Mouse (Mus musculus): ENCODE measurements around the gene Fastkd1. TPM values are rescaled to one million over a fixed set of nuclear protein-coding genes. Genes with fewer than 3 reads are reported as not detected.
A peak's percentile ranks its signal among the peaks of the same experiment; 100 is the strongest.

Gene Fastkd1
- total and polyA plus RNA-seq, 3 experiments: 15.3 to 19.1 (median 18.5) TPM

GRCm38 (mm10) chr2:69644968-69645617 is 68.2 kb downstream of the Fastkd1 start:
- TF ChIP-seq JUN (IDR thresholded peaks at IDR 0.05; ENCODE audit: insufficient read depth, low read depth, low read length): no peak
- Histone ChIP-seq H3K79me2 (replicated peaks; ENCODE audit: control insufficient read depth, extremely low read depth, insufficient read depth, poor library complexity, severe bottlenecking) (no peaks in the 10 kb centered on the region), H3K36me3 (replicated peaks in 1 of 2; ENCODE audit: control insufficient read depth in 1 of 2, insufficient read depth in 1 of 2, low read length in 1 of 2) (no peaks in the 10 kb centered on the region), H3K4me2 (ENCODE audit: insufficient read depth, low read depth, poor library complexity, severe bottlenecking) (no peak overlapping the region), H3K9ac (ENCODE audit: insufficient read depth, low read depth) (no peak overlapping the region), H3K27me3 (replicated peaks) (no peaks in the 10 kb centered on the region), H3K27ac (ENCODE audit: insufficient read depth, low read depth) (no peak overlapping the region), H3K4me1 (ENCODE audit: control insufficient read depth in 1 of 2, insufficient read depth in 2 of 2) (peaks cover 2 to 15% of the 10 kb centered on the region in 2 experiments; a peak in 3 of 4 replicates), H3K4me3 (replicated peaks in 1 of 3; ENCODE audit: low read depth in 2 of 3, low read length in 2 of 3, poor library complexity in 1 of 3) (no peak overlapping the region), H3K9me3 (replicated peaks; ENCODE audit: low read length) (no peaks in the 10 kb centered on the region)
- dilution Hi-C loops (cut with MboI; ENCODE audit: extremely low pct_ligation_motif_present, extremely low pct_unique_long_range_greater_than_20kb, low sequenced_read_pairs) (no loop called here), in situ Hi-C loops (cut with MboI; ENCODE audit: low pct_ligation_motif_present, low pct_unique_long_range_greater_than_20kb, low sequenced_read_pairs) (loop anchor here (25.0 kb wide), 1 partner anchor 142 kb away; the partner anchor contains the start of genes Ccdc173 and Phospho2)
- no peak for DNase-seq (ENCODE audit: extremely low read depth)

GRCm38 (mm10) chr2:69640100-69640499 is 73.2 kb downstream of the Fastkd1 start:
- H3K27ac ChIP-seq (ENCODE audit: insufficient read depth, low read depth): no peak overlapping the region
- peak; percentile 60 for DNase-seq (ENCODE audit: extremely low read depth)
- H3K9ac ChIP-seq (ENCODE audit: insufficient read depth, low read depth): no peak overlapping the region
- in situ Hi-C loops (cut with MboI; ENCODE audit: low pct_ligation_motif_present, low pct_unique_long_range_greater_than_20kb, low sequenced_read_pairs): loop anchor here (25.0 kb wide), 1 partner anchor 147 kb away; the partner anchor contains the start of genes Ccdc173 and Phospho2
- H3K27me3 ChIP-seq (replicated peaks): no peaks in the 10 kb centered on the region
- H3K4me1 ChIP-seq (ENCODE audit: control insufficient read depth in 1 of 2, insufficient read depth in 2 of 2): peaks cover 4 to 18% of the 10 kb centered on the region in 2 experiments; a peak in 3 of 4 replicates
- peaks cover 4% of the 10 kb centered on the region for H3K9me3 ChIP-seq (replicated peaks; ENCODE audit: low read length)
- no peak overlapping the region for H3K4me3 ChIP-seq (replicated peaks in 1 of 3; ENCODE audit: low read depth in 2 of 3, low read length in 2 of 3, poor library complexity in 1 of 3)
- dilution Hi-C loops (cut with MboI; ENCODE audit: extremely low pct_ligation_motif_present, extremely low pct_unique_long_range_greater_than_20kb, low sequenced_read_pairs): no loop called here
- H3K79me2 ChIP-seq (replicated peaks; ENCODE audit: control insufficient read depth, extremely low read depth, insufficient read depth, poor library complexity, severe bottlenecking): no peaks in the 10 kb centered on the region
- H3K36me3 ChIP-seq (replicated peaks in 1 of 2; ENCODE audit: control insufficient read depth in 1 of 2, insufficient read depth in 1 of 2, low read length in 1 of 2): no peaks in the 10 kb centered on the region
- H3K4me2 ChIP-seq (ENCODE audit: insufficient read depth, low read depth, poor library complexity, severe bottlenecking): peak overlapping the region; percentile 8; the same call in 1 of the 2 replicates
- TF ChIP-seq ZNF384 (IDR thresholded peaks at IDR 0.05; ENCODE audit: low read depth, low read length) (no peak), MXI1 (IDR thresholded peaks at IDR 0.05; ENCODE audit: low read depth, low read length) (no peak), UBTF (IDR thresholded peaks at IDR 0.05; ENCODE audit: low read depth, low read length) (no peak), ELF1 (IDR thresholded peaks at IDR 0.05; ENCODE audit: low read depth, low read length) (no peak), CTCF (conservative IDR thresholded peaks at IDR 0.05 in 1 of 2, IDR thresholded peaks at IDR 0.05 in 1 of 2; ENCODE audit: low read depth in 2 of 2, low read length in 2 of 2) (no peak), POLR2AphosphoS2 (IDR thresholded peaks at IDR 0.05; ENCODE audit: low read depth, low read length) (no peak), GABPA (IDR thresholded peaks at IDR 0.05; ENCODE audit: insufficient replicate concordance, low read depth, low read length) (no peak), USF2 (conservative IDR thresholded peaks at IDR 0.05; ENCODE audit: low read depth, low read length) (peak; percentile 23; the same call in 1 of the 2 replicates), MAFK (IDR thresholded peaks at IDR 0.05; ENCODE audit: insufficient replicate concordance, low read length) (no peak), CHD1 (IDR thresholded peaks at IDR 0.05; ENCODE audit: low read depth, low read length) (no peak), NELFE (IDR thresholded peaks at IDR 0.05; ENCODE audit: low read depth, low read length) (no peak), PAX5 (IDR thresholded peaks at IDR 0.05; ENCODE audit: low read length) (no peak), USF1 (IDR thresholded peaks at IDR 0.05; ENCODE audit: low read depth, low read length) (peak; percentile 55), MYC (IDR thresholded peaks at IDR 0.05; ENCODE audit: low read depth, low read length) (no peak), CHD2 (IDR thresholded peaks at IDR 0.05; ENCODE audit: low read length) (no peak), BHLHE40 (IDR thresholded peaks at IDR 0.05; ENCODE audit: low read depth, low read length) (peak; percentile 89), SIN3A (IDR thresholded peaks at IDR 0.05; ENCODE audit: low read length) (no peak), NRF1 (IDR thresholded peaks at IDR 0.05; ENCODE audit: low read depth, low read length) (peak; percentile 78), JUN (IDR thresholded peaks at IDR 0.05; ENCODE audit: insufficient read depth, low read depth, low read length) (no peak), JUND (conservative IDR thresholded peaks at IDR 0.05; ENCODE audit: low read depth, low read length) (no peak), ZC3H11A (IDR thresholded peaks at IDR 0.05; ENCODE audit: low read depth, low read length) (no peak), POLR2A (IDR thresholded peaks at IDR 0.05; ENCODE audit: low read depth, low read length) (no peak), RAD21 (IDR thresholded peaks at IDR 0.05; ENCODE audit: low read depth, low read length) (no peak), MAZ (IDR thresholded peaks at IDR 0.05; ENCODE audit: low read depth, low read length) (no peak), E2F4 (IDR thresholded peaks at IDR 0.05; ENCODE audit: insufficient replicate concordance, low read depth, low read length) (no peak), HCFC1 (IDR thresholded peaks at IDR 0.05; ENCODE audit: low read depth, low read length) (no peak), MAX (IDR thresholded peaks at IDR 0.05; ENCODE audit: low read length) (peak; percentile 46; the same call in 1 of the 2 replicates), TCF12 (IDR thresholded peaks at IDR 0.05; ENCODE audit: low read depth, low read length) (no peak), ETS1 (conservative IDR thresholded peaks at IDR 0.05; ENCODE audit: low read depth, low read length) (no peak), RCOR1 (conservative IDR thresholded peaks at IDR 0.05; ENCODE audit: low read depth, low read length) (no peak), ZKSCAN1 (IDR thresholded peaks at IDR 0.05; ENCODE audit: borderline replicate concordance, low read depth, low read length) (no peak), MEF2A (IDR thresholded peaks at IDR 0.05; ENCODE audit: borderline replicate concordance, low read depth, low read length) (no peak)
